Mouse (Mus musculus): ENCODE measurements at regions not wholly inside any gene's neighbourhood (a gene's known extent, or its start where the extent isn't known, plus 50 kb on each side); places are given as distances from the start of the nearest gene placed in this dataset.
"Not testable (repeated sequence)": the region's sequence is repeated elsewhere in the genome, so short reads cannot be mapped to it uniquely, and the experiment has no call there.

DNA sequence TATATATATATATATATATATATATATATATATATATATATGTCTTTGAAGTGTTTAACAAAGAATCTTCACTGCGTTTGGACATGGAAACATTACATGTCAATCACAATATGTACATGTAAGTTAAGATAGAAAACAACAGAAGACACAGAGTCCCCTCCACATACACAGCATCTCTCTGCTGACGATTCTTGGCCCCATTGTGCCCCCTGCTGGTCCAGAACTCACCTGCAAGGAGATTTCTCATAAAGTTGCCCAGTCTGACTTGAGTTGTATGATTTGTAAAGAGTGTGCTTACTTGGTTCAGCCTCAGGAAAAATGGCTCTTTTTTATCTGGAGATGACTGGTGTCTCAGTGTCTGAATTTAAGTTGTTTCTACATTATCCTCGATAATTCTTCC lies 288.5 kb upstream of the Zfp386 start:
- not testable (repeated sequence) for H3K27me3 ChIP-seq (ENCODE audit: control insufficient read depth, insufficient read depth, low read length); H3K27ac ChIP-seq (replicated peaks; ENCODE audit: insufficient read depth, low read depth, low read length); H3K79me2 ChIP-seq (ENCODE audit: control insufficient read depth, insufficient read depth, low read length); H3K4me1 ChIP-seq (ENCODE audit: control insufficient read depth, insufficient read depth, low read length); H3K36me3 ChIP-seq (ENCODE audit: control insufficient read depth, insufficient read depth, low read length); DNase-seq (ENCODE audit: extremely low read depth, low read depth, low spot score); H3K9ac ChIP-seq (ENCODE audit: low read depth, low read length); H3K4me3 ChIP-seq (ENCODE audit: insufficient read depth, low read depth, low read length)
- 43% methylated on average over 3 of the region's 3 CpGs for WGBS

DNA sequence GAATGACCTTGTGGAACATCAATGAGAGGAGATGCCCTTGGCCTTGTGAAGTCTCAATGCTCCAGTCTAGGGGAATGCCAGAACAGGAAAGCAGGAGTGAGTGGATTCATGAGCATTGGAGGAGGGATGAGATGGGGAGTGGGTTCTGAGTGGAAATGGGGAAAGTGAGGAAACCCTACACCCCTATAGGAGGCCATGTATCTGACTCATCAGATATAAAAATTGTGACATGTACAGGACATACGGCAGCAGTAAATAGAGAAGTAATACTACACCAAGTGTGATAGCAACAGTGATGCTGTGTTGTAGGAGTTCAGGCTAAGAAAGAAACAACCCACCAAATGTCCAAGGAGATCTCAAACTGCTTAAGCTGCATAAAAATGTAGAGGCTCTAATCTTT lies 285.8 kb upstream of the Zfp386 start:
- not testable (repeated sequence) for H3K4me3 ChIP-seq (ENCODE audit: insufficient read depth, low read depth, low read length); H3K79me2 ChIP-seq (ENCODE audit: control insufficient read depth, insufficient read depth, low read length); H3K4me1 ChIP-seq (ENCODE audit: control insufficient read depth, insufficient read depth, low read length); H3K27ac ChIP-seq (replicated peaks; ENCODE audit: insufficient read depth, low read depth, low read length); H3K9ac ChIP-seq (ENCODE audit: low read depth, low read length); H3K36me3 ChIP-seq (ENCODE audit: control insufficient read depth, insufficient read depth, low read length); H3K27me3 ChIP-seq (ENCODE audit: control insufficient read depth, insufficient read depth, low read length); DNase-seq (ENCODE audit: extremely low read depth, low read depth, low spot score)
- WGBS: no CpG with 5 or more reads among the region's 1 CpGs

DNA sequence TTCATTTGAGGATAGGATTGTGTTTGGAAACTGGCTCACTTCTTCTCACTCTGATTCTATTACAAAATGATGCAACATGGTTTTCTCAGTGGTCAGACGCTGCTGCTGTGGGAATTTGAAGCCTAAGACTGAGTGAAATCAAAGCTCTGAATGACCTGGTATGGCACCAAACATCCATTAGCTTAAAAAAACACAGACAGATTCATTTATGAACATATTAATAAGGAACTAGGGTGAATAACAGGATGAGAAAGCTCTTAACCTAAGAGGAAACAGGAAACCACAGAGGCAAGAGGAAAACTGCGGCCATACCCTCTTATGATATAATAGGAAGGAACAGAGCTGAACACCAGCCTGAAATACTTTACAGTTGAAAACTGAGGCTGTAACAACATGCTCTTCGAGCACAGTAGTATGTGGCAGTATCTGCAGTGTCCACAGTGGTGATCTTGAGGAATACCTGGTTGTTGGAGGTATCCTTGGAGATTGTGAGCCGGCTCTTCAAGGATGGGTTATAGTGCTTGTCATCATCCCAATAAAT lies 282.5 kb upstream of the Zfp386 start:
- H3K27me3 ChIP-seq (ENCODE audit: control insufficient read depth, insufficient read depth, low read length); H3K36me3 ChIP-seq (ENCODE audit: control insufficient read depth, insufficient read depth, low read length); H3K4me1 ChIP-seq (ENCODE audit: control insufficient read depth, insufficient read depth, low read length); H3K9ac ChIP-seq (ENCODE audit: low read depth, low read length); H3K27ac ChIP-seq (replicated peaks; ENCODE audit: insufficient read depth, low read depth, low read length); H3K79me2 ChIP-seq (ENCODE audit: control insufficient read depth, insufficient read depth, low read length); H3K4me3 ChIP-seq (ENCODE audit: insufficient read depth, low read depth, low read length); DNase-seq (ENCODE audit: extremely low read depth, low read depth, low spot score): not testable (repeated sequence)
- WGBS: 63% methylated on average over 4 of the region's 4 CpGs

DNA sequence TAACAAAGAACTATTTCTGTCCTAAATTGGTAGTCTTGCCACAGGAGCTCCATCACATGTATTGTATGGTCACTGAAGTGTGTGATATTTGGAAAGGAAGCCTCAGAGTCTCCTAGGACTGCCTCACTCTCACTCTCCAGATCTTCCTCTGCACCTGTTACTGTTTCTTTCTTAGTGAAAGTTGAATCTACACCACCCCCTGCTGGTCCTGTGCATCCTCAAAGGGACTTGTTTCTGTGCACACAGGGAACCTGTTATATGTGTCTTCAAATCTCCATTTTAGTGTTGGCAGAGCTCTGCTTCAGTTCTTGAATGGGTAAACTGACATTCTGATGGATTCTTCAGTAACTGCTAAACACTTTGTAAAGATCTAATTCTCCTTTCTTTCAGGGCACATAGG lies 276.3 kb upstream of the Zfp386 start:
- H3K9ac ChIP-seq (ENCODE audit: low read depth, low read length); H3K36me3 ChIP-seq (ENCODE audit: control insufficient read depth, insufficient read depth, low read length); H3K27me3 ChIP-seq (ENCODE audit: control insufficient read depth, insufficient read depth, low read length); H3K79me2 ChIP-seq (ENCODE audit: control insufficient read depth, insufficient read depth, low read length); DNase-seq (ENCODE audit: extremely low read depth, low read depth, low spot score); H3K4me3 ChIP-seq (ENCODE audit: insufficient read depth, low read depth, low read length); H3K4me1 ChIP-seq (ENCODE audit: control insufficient read depth, insufficient read depth, low read length); H3K27ac ChIP-seq (replicated peaks; ENCODE audit: insufficient read depth, low read depth, low read length): not testable (repeated sequence)

DNA sequence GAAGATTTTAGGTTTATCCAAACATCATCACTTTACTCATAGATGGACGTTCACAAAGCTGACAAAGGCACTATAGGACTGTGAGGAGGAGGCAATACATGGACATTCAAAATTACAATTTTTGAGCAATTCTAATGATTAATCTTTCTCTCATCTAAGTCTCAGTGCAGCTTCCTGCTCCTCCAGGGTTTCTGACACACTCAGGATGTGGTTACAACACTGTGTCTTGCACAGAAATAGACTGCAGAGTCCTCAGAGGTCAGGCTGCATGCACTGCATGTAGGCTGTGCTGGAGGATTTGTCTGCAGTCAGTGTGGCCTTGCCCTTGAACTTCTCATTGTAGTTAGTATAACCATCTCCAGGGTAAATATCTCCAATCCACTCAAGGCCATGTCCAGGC lies 257.2 kb upstream of the Zfp386 start:
- not testable (repeated sequence) for H3K4me3 ChIP-seq (ENCODE audit: insufficient read depth, low read depth, low read length); H3K9ac ChIP-seq (ENCODE audit: low read depth, low read length); H3K27ac ChIP-seq (replicated peaks; ENCODE audit: insufficient read depth, low read depth, low read length); DNase-seq (ENCODE audit: extremely low read depth, low read depth, low spot score); H3K4me1 ChIP-seq (ENCODE audit: control insufficient read depth, insufficient read depth, low read length); H3K36me3 ChIP-seq (ENCODE audit: control insufficient read depth, insufficient read depth, low read length); H3K79me2 ChIP-seq (ENCODE audit: control insufficient read depth, insufficient read depth, low read length); H3K27me3 ChIP-seq (ENCODE audit: control insufficient read depth, insufficient read depth, low read length)
- 46% methylated on average over 1 of the region's 1 CpGs for whole genome bisulfite sequencing

DNA sequence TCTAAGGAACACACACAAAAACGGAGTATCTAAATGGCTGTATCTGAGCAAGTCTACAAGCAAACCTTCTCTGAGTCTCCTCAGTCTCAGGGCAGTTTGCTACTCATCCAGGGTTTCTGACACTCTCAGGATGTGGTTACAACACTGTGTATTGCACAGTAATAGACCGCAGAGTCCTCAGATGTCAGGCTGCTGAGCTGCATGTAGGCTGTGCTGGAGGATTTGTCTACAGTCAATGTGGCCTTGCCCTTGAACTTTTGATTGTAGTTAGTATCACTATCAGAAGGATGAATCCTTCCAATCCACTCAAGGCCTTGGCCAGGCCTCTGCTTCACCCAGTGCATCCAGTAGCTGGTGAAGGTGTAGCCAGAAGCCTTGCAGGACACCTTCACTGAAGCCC lies 245.0 kb upstream of the Zfp386 start:
- not testable (repeated sequence) for H3K27me3 ChIP-seq (ENCODE audit: control insufficient read depth, insufficient read depth, low read length); H3K27ac ChIP-seq (replicated peaks; ENCODE audit: insufficient read depth, low read depth, low read length); H3K4me1 ChIP-seq (ENCODE audit: control insufficient read depth, insufficient read depth, low read length); H3K4me3 ChIP-seq (ENCODE audit: insufficient read depth, low read depth, low read length); DNase-seq (ENCODE audit: extremely low read depth, low read depth, low spot score); H3K79me2 ChIP-seq (ENCODE audit: control insufficient read depth, insufficient read depth, low read length); H3K36me3 ChIP-seq (ENCODE audit: control insufficient read depth, insufficient read depth, low read length); H3K9ac ChIP-seq (ENCODE audit: low read depth, low read length)
- WGBS: 56% methylated on average over 2 of the region's 2 CpGs

DNA sequence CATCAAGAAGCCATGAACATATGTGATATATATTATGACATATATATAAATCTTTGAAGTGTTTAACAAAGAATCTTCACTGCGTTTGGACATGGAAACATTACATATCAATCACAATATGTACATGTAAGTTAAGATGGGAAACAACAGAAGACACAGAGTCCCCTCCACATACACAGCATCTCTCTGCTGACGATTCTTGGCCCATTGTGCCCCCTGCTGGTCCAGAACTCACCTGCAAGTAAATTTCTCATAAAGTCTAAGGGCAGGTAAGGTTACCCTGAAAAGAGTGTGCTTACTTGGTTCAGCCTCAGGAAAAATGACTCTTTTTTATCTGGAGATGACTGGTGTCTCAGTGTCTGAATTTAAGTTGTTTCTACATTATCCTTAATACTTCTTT lies 243.8 kb upstream of the Zfp386 start:
- WGBS: 28% methylated on average over 2 of the region's 2 CpGs
- not testable (repeated sequence) for DNase-seq (ENCODE audit: extremely low read depth, low read depth, low spot score); H3K4me1 ChIP-seq (ENCODE audit: control insufficient read depth, insufficient read depth, low read length); H3K27me3 ChIP-seq (ENCODE audit: control insufficient read depth, insufficient read depth, low read length); H3K27ac ChIP-seq (replicated peaks; ENCODE audit: insufficient read depth, low read depth, low read length); H3K9ac ChIP-seq (ENCODE audit: low read depth, low read length); H3K4me3 ChIP-seq (ENCODE audit: insufficient read depth, low read depth, low read length); H3K36me3 ChIP-seq (ENCODE audit: control insufficient read depth, insufficient read depth, low read length); H3K79me2 ChIP-seq (ENCODE audit: control insufficient read depth, insufficient read depth, low read length)
